Mouse (Mus musculus) Patski (cell line): ENCODE results near the gene Gm36176. TPM values are rescaled to one million over a fixed set of nuclear protein-coding genes. Genes with fewer than 3 reads are reported as not detected.
"Not testable (repeated sequence)": the region's sequence is repeated elsewhere in the genome, so short reads cannot be mapped to it uniquely, and the experiment has no call there.

Experiments used
- ATAC-seq: fragments of 100-300 bp; one replicate; pipeline ENCODE4 v1.8.0; 2021
- CTCF ChIA-PET: fragments of 350-600 bp; sonication (Branson Sonifier 250); formaldehyde crosslinking; loops from one replicate; lab custom pipeline; 2022; ENCODE audit warnings: inconsistent platforms; lab: Charles Lee
- POLR2A ChIA-PET: fragments of 350-600 bp; sonication (Branson Sonifier 250); formaldehyde crosslinking; loops from one replicate; lab custom pipeline; 2022; ENCODE audit warnings: antibody characterized with exemption, inconsistent platforms; lab: Charles Lee
- DNase-seq: peaks from one replicate; pipeline ENCODE4 v3.0.0-alpha.2; 2011; ENCODE audit warnings: low read depth, low spot score
- H3K27me3 ChIP-seq: fragments of 371-371 bp; one replicate; pipeline ENCODE4 v1.5.1; 2021
- CTCF ChIP-seq: fragments of 100-300 bp; IDR thresholded peaks from one replicate; pipeline ENCODE4 v1.5.1; 2021
- in situ Hi-C: fragments of 300-500 bp; cut with MboI; formaldehyde crosslinking; loops from 3 replicates; pipeline ENCODE4 v1.11.1; 2018; ENCODE audit warnings: low pct_unique_long_range_greater_than_20kb, mixed read lengths
- polyA plus RNA-seq: library from polyadenylated mRNA; unstranded; gene quantifications from one replicate; pipeline ENCODE4 v1.2.3, GENCODE M21; 2021

Gene Gm36176
- not detected for polyA plus RNA-seq

DNA sequence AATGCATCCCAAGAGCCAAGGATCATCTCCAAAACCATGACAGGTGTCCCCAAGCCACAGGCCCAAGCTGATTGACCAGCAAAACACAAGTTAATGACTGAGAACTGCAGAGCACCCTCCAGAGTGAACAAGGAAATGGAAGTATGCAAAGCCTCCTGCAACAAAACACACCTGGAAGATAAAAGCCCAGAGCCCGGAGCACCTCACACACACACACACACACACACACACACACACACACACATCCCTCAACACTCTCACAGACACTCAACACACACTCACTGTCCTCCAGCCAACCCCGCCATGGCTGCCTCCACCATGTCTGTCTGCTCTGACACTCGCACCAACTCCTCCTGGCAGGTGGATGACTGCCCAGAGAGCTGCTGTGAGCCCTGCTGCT is at the start of gene Gm36176:
Gene Gm36176, plus strand, starts transcription at position 301 of the 400 bp plus-strand sequence.
- H3K27me3 ChIP-seq = peaks cover 17% of the 10 kb centered on the region
- in situ Hi-C loops = no loop called here
- CTCF ChIA-PET = no interaction called here
- TF ChIP-seq CTCF = no peak
- ATAC-seq (no peak), DNase-seq (no peak)
- POLR2A ChIA-PET = interaction anchor here (0.6 kb wide), 1 partner anchor 653 kb away, joined by 8 read pairs; no protein-coding TSS in a partner anchor

DNA sequence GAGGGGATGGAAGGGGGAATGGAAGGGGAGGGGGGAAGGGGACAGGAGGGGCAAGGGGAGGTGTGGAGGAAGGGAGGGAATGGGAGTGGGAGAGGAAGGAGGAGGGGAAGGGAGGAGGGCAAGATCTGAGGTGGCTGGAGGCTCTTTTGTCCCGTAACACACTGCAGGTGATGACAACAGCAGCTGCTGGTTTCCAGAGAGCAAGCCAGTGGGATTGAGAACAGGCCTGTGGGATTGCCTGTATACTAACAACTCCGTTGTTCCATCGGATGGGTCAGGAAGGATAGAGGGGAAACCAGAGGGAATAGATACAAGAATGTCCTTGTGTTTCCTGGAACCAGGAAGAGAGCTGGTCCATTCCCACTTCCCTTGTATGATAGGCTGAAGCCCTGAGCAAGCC is 48.9 kb upstream of the Gm36176 start:
- TF ChIP-seq CTCF = no peak
- no peak for DNase-seq
- ChIA-PET CTCF (no interaction called here), POLR2A (no interaction called here)
- H3K27me3 ChIP-seq = peaks cover 25% of the 10 kb centered on the region
- ATAC-seq = no peak
- in situ Hi-C loops = no loop called here

DNA sequence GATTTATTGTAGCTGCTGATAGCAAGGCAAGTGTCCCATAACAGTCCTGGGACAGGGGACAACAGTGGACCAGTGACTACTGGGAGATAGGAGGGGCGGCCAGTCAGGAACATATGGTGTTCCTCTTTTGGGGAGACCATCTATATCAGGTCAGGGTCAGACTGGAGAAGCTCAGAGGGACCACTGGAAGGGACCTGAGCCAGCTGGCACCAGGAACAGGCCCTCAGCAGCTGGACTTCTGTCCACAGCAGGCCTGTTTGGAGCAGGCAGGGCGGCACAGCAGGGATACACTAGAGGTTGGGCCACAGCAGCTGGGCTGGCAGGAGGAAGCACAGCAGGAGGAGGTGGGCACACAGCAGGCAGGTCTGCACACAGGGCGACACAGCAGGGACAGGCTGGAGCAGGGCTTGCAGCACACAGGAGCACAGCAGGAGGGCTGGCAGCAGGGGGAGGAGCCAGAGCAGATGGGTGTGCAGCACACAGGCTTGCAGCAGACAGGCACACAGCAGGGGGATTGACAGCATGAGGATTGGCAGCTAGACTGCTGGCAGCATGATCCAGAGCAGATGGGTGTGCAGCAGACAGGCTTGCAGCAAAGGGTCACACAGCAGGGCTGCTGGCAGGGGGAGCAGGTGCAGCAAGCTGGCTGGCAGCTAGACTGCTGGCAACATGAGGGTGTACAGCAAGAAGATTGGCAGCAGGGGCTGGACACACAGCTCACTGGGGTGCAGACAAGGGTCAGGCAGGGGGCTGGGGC is 48.3 kb upstream of the Gm36176 start:
- ATAC-seq, CTCF ChIA-PET, POLR2A ChIA-PET, in situ Hi-C loops, DNase-seq: not testable (repeated sequence)
- peaks cover 25% of the 10 kb centered on the region for H3K27me3 ChIP-seq

DNA sequence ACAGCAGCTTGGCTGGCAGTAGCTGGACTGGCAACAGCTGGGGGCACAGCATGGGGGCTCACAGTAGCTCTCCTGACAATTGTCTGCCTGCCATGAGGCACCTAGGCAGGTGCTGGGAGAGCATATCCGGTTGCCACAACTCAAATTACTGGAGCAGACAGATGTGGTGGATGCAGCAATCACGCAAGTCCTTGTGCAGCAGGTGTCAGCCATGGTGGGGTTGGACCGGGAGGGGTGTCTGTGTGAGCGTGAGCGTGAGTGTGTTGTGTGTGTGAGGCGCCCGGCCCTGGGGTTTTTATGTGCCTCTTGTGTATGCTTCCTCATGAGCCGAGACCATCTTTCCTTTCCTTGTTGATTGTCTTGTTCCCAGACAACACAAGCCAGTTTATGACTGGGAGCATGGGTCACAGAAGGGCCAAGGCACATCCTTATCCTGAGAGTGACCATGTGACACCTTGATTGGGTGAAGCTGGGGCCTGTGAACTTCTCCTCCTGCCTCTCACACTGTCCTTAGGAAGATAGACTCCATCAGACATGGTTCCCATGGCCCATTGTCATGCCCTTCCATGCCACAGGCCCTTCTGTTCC is 47.6 kb upstream of the Gm36176 start, which contains the start of gene Gm19668:
Gene Gm19668, minus strand, starts transcription at position 213 of the 588 bp plus-strand sequence.
- ChIA-PET CTCF (no interaction called here), POLR2A (no interaction called here)
- no peak for DNase-seq
- TF ChIP-seq CTCF = no peak
- peaks cover 25% of the 10 kb centered on the region for H3K27me3 ChIP-seq
- in situ Hi-C loops = no loop called here
- ATAC-seq = no peak

DNA sequence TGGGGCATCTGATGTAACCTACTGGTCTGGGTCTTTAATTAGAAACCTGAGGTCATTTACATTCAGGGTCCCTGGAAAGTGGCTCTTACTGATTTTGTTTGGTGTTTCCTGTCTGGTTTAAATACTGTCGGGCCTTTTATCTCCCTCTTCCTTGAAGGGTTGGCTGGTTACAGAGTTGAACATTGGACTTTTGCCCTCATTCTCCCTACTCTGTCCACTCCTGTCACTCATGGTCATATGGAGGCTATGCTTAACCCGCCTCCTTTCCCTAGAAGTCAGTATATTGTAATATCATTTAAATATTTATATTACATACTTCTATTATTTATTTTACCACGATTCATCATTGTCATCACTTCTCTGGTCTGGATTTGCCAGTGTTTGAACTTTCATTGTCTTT is 42.5 kb upstream of the Gm36176 start:
- ChIA-PET POLR2A (no interaction called here), CTCF (no interaction called here)
- ATAC-seq = no peak
- no peak for TF ChIP-seq CTCF
- in situ Hi-C loops = no loop called here
- DNase-seq = no peak
- peaks cover 18% of the 10 kb centered on the region for H3K27me3 ChIP-seq

DNA sequence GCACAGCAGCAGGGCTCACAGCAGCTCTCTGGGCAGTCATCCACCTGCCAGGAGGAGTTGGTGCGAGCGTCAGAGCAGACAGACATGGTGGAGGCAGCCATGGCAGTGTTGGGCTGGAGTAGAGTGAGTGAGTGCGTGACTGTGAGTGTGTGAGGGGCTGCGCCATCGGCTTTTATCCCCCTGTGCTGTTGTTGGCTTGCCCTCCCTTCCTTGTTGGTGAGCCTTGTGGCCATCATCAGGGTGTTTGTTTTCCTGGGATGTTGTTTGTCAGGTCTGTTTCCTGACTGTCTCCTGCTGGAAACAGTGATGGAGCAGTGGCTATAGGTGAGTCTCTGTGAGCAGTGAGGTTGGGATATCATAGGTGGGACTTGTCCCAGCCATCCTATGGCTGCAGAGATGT is 34.9 kb upstream of the Gm36176 start, which contains the start of gene Gm9507:
Gene Gm9507, minus strand, starts transcription at position 101 of the 400 bp plus-strand sequence.
- ATAC-seq = no peak
- CTCF ChIA-PET = no interaction called here
- DNase-seq = no peak
- in situ Hi-C loops = no loop called here
- H3K27me3 ChIP-seq = peaks cover 17% of the 10 kb centered on the region
- POLR2A ChIA-PET = no interaction called here
- TF ChIP-seq CTCF = no peak

DNA sequence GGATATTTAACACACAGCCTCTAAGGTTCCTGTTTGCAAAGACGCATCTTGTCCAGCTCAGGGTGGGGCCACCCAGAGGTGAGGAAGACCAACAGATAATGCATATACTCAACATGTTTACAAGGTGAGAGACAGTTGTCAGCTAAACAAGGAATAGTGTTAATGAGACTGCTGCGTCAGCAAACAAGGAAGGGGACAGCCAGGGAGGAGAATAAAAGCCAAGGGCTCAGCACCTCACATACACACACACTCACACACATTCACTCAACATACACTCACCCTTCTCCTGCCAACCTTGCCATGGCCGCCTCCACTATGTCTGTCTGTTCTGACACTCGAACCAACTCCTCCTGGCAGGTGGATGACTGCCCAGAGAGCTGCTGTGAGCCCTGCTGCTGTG is 32.2 kb upstream of the Gm36176 start, which contains the start of gene Gm2696:
Gene Gm2696, plus strand, starts transcription at position 301 of the 400 bp plus-strand sequence.
- no peak for DNase-seq
- CTCF ChIA-PET = interaction anchor here (0.9 kb wide), 1 partner anchor 187 kb away, joined by 3 read pairs; no protein-coding TSS in a partner anchor

DNA sequence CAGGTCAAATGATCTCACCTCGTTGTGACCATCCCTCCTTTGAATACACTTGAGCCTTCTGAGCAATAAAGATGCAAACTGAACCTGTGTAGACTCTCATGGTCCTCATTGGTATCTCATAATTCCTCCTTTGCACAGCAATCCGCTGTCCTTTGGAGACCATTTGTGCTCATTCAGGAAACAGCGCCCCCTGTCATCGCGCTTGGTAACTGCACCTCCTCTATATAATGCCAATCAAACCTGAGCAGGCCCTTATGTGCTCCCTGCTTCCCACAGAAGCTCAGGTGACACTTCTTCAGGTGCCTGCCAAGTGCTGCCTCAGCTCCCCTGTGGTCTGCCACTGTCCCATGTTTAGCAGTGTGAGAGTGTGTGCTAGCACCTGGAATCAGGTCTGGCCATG is 31.1 kb upstream of the Gm36176 start:
- H3K27me3 ChIP-seq = peaks cover 27% of the 10 kb centered on the region
- ChIA-PET CTCF (interaction anchor here (0.6 to 1.2 kb wide), 2 partner anchors 18 to 78 kb away, joined by 3 read pairs; no protein-coding TSS in a partner anchor), POLR2A (no interaction called here)
- no peak for DNase-seq
- no peak for ATAC-seq
- peak; percentile 68 for TF ChIP-seq CTCF
- in situ Hi-C loops = no loop called here

More for the DNA sequence above, 32.2 kb upstream of the Gm36176 start, which contains the start of gene Gm2696:
- H3K27me3 ChIP-seq = peaks cover 17% of the 10 kb centered on the region
- in situ Hi-C loops = no loop called here
- no peak for ATAC-seq
- POLR2A ChIA-PET = no interaction called here
- no peak for TF ChIP-seq CTCF

DNA sequence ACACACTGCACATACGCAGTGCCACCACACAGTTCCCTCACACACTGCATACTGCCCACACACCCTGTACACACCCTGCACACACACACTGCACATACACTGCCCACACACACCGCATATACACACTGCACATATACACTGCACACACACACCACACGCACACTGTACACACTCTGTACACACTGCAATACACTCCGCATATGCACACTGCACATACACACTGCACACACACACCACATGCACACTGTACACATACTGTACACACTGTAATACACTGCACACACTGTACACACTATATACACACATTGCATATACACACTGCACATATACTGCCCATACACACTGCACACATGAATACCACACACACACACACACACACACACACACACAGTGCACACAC is 28.1 kb upstream of the Gm36176 start:
- peaks cover 29% of the 10 kb centered on the region for H3K27me3 ChIP-seq
- in situ Hi-C loops = no loop called here
- POLR2A ChIA-PET = no interaction called here
- ATAC-seq (no peak), DNase-seq (no peak)
- no peak for TF ChIP-seq CTCF
- CTCF ChIA-PET = no interaction called here

DNA sequence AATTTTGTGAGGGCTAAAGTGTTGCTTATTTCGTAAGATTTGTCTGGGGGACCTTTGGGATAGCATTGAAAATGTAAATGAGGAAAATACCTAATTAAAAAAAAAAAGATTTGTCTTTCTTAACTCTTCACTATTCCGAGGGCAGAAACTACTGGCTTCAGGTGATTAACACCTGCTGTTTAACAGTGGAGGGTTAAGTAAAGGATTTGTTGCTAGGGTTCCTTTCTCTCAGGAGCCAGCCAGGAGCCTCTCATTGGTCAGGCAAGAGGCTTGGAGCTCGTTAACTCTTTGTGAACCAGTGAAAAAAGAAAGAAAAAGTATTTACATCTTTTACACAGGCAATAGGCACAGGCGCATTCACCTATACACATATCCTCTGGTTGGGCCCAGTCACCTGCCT is 27.4 kb upstream of the Gm36176 start:
- in situ Hi-C loops = no loop called here
- CTCF ChIA-PET = no interaction called here
- no peak for ATAC-seq

DNA sequence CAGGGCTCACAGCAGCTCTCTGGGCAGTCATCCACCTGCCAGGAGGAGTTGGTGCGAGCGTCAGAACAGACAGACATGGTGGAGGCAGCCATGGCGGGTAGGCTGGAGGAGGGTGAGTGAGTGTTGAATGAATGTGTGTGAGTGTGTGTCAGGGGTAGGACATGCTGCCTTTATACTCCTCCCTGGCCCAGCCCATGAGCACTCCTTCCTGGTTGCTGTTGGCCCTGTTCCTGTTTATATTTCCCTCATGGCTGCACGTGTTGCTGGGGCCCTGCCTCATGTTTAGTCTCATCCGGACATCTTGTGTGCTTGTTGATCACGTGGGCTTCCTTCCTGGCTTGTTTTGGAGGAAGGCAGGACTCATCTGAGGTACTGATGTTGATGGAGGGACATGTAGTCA is 19.7 kb upstream of the Gm36176 start, which contains the start of gene Krtap10-4:
Gene Krtap10-4, minus strand, starts transcription at position 145 of the 400 bp plus-strand sequence.
- no peak for TF ChIP-seq CTCF
- DNase-seq (no peak), ATAC-seq (no peak)
- in situ Hi-C loops = no loop called here
- ChIA-PET CTCF (no interaction called here), POLR2A (no interaction called here)
- peaks cover 18% of the 10 kb centered on the region for H3K27me3 ChIP-seq

More for the DNA sequence above, 27.4 kb upstream of the Gm36176 start:
- POLR2A ChIA-PET = no interaction called here
- peaks cover 28% of the 10 kb centered on the region for H3K27me3 ChIP-seq
- no peak for TF ChIP-seq CTCF
- no peak for DNase-seq
